Mouse (Mus musculus) kidney, adult 2 months (tissue): ENCODE results near the gene 7530416G11Rik.

Experiments used
- CTCF ChIP-seq: fragments of 200-500 bp; conservative IDR thresholded peaks from 2 replicates; pipeline ENCODE4 v1.5.1; 2011; ENCODE audit warnings: low read depth, mild to moderate bottlenecking, control low read depth, low read length, moderate library complexity, mixed read lengths; ENCODE audit not compliant: insufficient read depth, insufficient read length
- POLR2A ChIP-seq: fragments of 200-500 bp; IDR thresholded peaks from one replicate; pipeline ENCODE4 v1.6.1; 2011; ENCODE audit warnings: low read depth, low read length, control low read depth

DNA sequence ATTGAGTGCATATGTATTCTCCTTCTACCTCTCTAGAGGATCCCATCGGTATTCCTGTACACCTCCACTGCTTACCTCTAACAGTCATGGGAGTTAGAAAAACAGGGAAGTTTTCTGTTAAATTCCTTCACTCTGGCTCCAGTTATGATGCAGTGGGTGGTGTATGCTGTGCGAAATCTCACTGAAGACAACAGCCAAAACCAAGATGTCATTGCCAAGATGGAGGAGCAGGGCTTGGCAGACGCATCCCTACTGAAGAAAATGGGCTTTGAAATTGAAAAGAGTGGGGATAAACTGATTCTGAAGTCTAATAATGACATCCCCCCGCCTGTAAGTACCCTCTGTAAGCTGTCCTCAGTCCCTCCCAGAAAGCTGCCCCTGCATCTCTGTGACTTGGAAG is 40.9 kb downstream of the 7530416G11Rik start:
- no peak for TF ChIP-seq POLR2A
- TF ChIP-seq CTCF = no peak
